Mouse (Mus musculus): Measurements from ENCODE around the gene Wbp11.

- TF ChIP-seq CTCF (IDR thresholded peaks at IDR 0.05; ENCODE audit: extremely low read depth, insufficient read length, insufficient replicate concordance, low read depth, low read length) (no peak), POLR2A (IDR thresholded peaks at IDR 0.05; ENCODE audit: low read depth, low read length) (no peak)
Measured at GRCm38 (mm10) chr6:136817549-136817948, 10.5 kb downstream of the Wbp11 start.

Data from small intestine, adult 2 months (tissue).